Mouse (Mus musculus): ENCODE measurements at regions not wholly inside any gene's neighbourhood (a gene's known extent, or its start where the extent isn't known, plus 50 kb on each side); places are given as distances from the start of the nearest gene placed in this dataset.

DNA sequence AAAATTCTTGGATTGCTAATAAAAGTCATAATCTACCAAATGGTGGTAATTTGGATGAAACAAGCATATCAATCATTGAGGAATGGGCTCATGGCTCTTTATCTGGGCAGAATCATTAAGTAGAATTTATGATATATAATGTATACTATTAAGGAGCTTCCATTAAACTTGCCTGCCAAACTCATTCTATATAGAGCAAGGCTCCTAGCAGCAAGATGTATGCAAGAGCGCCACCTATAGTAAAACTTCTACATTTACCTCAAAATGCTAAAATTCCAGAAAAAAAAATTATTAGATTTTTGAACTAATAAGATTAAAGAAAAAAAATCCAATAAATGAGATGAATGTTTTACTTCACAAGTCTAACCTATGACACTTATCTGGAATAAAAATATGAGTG lies 107.1 kb downstream of the Rpl36a-ps1 start:
- TF ChIP-seq CTCF (conservative IDR thresholded peaks at IDR 0.05; ENCODE audit: insufficient read depth, insufficient read length, low read depth, low read length) (no peak), POLR2A (IDR thresholded peaks at IDR 0.05; ENCODE audit: low read depth, low read length) (no peak)

All from kidney, adult 2 months (tissue).